Mouse (Mus musculus): ENCODE measurements around the gene Kcnj12.

DNA sequence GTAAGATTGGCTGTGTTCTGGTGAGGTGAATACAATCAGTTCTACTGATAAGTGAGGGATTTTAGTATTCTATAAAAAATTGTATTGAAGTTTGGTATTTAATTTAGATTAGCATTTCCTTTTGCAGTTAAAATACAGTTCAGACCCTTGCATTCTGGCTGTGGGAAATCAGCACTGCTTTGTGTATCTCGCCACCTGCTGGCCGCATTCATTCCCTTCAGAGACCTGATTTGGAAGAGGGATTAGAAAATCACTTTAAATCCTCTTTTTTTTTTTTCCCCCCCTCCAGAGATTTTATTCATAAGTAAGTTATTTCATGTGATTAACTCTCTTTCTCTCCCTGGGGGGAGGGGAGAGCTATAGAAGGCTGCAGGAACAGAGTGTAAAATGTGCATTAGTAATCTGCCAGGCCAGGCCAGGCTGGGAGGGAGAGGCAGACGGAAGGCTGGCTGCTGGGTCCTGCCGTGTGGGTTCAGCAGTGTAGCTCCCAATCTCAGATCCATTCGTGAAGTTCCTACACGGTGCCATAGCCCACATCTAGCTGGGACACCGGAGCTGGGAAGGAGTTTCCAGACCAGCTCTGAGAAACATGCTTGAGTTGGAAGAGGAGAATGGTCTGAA is 69.4 kb downstream of the Kcnj12 start:
- TF ChIP-seq CTCF (IDR thresholded peaks at IDR 0.05; ENCODE audit: low read depth, low read length) (no peak), TAL1 (conservative IDR thresholded peaks at IDR 0.05; ENCODE audit: low read depth, low read length) (no peak), GATA1 (IDR thresholded peaks at IDR 0.05; ENCODE audit: borderline replicate concordance, low read length) (no peak), GATA2 (IDR thresholded peaks at IDR 0.05; ENCODE audit: borderline replicate concordance, low read depth, low read length) (no peak), POLR2AphosphoS5 (IDR thresholded peaks at IDR 0.05; ENCODE audit: insufficient replicate concordance, low read depth, low read length) (no peak)

Data from G1E (cell line).